Mouse (Mus musculus) kidney, embryonic 14.5 days (tissue): ENCODE data around the gene Usp27x. TPM values are rescaled to one million over a fixed set of nuclear protein-coding genes. Genes with fewer than 3 reads are reported as not detected.

Experiments used
- ATAC-seq: fragments of 200-750 bp; cut with Nextera tagmentation; 2 replicates; pipeline ENCODE4 v1.8.0; 2017; ENCODE audit warnings: moderate number of reproducible peaks, mild to moderate bottlenecking, moderate TSS enrichment, moderate library complexity; ENCODE audit not compliant: low FRiP score, low TSS enrichment
- H3K27ac ChIP-seq: fragments of 300-500 bp; sonication (generic); 2 replicates; pipeline ENCODE4 v1.5.1; 2014; ENCODE audit warnings: low read depth, mild to moderate bottlenecking, low read length, moderate library complexity, mixed read lengths
- H3K27me3 ChIP-seq: fragments of 300-500 bp; sonication (generic); 2 replicates; pipeline ENCODE4 v1.6.1; 2014; ENCODE audit warnings: mild to moderate bottlenecking, low read length; ENCODE audit not compliant: control insufficient read depth, insufficient read depth
- H3K36me3 ChIP-seq: fragments of 300-500 bp; sonication (generic); 2 replicates; pipeline ENCODE4 v1.6.1; 2014; ENCODE audit warnings: low read length, mixed read lengths; ENCODE audit not compliant: control insufficient read depth, insufficient read depth
- H3K4me1 ChIP-seq: fragments of 300-500 bp; sonication (generic); 2 replicates; pipeline ENCODE4 v1.6.1; 2014; ENCODE audit warnings: low read length, mixed read lengths; ENCODE audit not compliant: control insufficient read depth, insufficient read depth
- H3K4me2 ChIP-seq: fragments of 300-500 bp; sonication (generic); replicated peaks from 2 replicates; pipeline ENCODE4 v1.6.1; 2014; ENCODE audit warnings: low read depth, mild to moderate bottlenecking, low read length
- H3K4me3 ChIP-seq: fragments of 300-500 bp; sonication (generic); 2 replicates; pipeline ENCODE4 v1.5.1; 2014; ENCODE audit warnings: mild to moderate bottlenecking, low read length
- H3K9ac ChIP-seq: fragments of 300-500 bp; sonication (generic); 2 replicates; pipeline ENCODE4 v1.6.1; 2014; ENCODE audit warnings: low read depth, mild to moderate bottlenecking, low read length, moderate library complexity
- H3K9me3 ChIP-seq: fragments of 300-500 bp; sonication (generic); 2 replicates; pipeline ENCODE4 v1.6.1; 2016; ENCODE audit warnings: low read length; ENCODE audit not compliant: control insufficient read depth
- WGBS: fragments of 180-500 bp; shearing (Covaris S2); extraction: QIAGEN DNeasy Blood & Tissue Kit; methylation state at CpG from one replicate; pipeline ENCODE4 v1.1.7; 2014; 5-methylcytosine and 5-hydroxymethylcytosine counted together
- polyA plus RNA-seq: library from polyadenylated mRNA; unstranded; fragments of >200 nt; fragmentation: Nextera tagmentation; extraction: Ambion mirVana; gene quantifications from 2 replicates; pipeline ENCODE4 v1.2.1, GENCODE M21; 2014

Gene Usp27x
- polyA plus RNA-seq = 0.41 and 0.61 TPM in 2 replicates

- peak within 1 kb of the TSS; percentile 54 for H3K4me3 ChIP-seq
- no peaks in the 10 kb centered on the region for H3K9me3 ChIP-seq
- H3K27ac ChIP-seq = peak within 1 kb of the TSS; percentile 84
- no peaks in the 10 kb centered on the region for H3K4me1 ChIP-seq
- WGBS = 30% methylated on average over 51 of the region's 51 CpGs
- peak within 1 kb of the TSS; percentile 80 for H3K4me2 ChIP-seq
- H3K9ac ChIP-seq = peak within 1 kb of the TSS; percentile 74
- no peaks in the 10 kb centered on the region for H3K36me3 ChIP-seq
- no peaks in the 10 kb centered on the region for H3K27me3 ChIP-seq
- peak; percentile 94 for ATAC-seq
Observed at GRCm38 (mm10) chrX:7375716-7376480, at the start of gene Usp27x. Gene Usp27x (minus strand): TSS chrX:7375830.

GRCm38 (mm10) chrX:7422691-7423111 is 47.1 kb upstream of the Usp27x start:
- H3K27ac ChIP-seq = no peak overlapping the region

DNA sequence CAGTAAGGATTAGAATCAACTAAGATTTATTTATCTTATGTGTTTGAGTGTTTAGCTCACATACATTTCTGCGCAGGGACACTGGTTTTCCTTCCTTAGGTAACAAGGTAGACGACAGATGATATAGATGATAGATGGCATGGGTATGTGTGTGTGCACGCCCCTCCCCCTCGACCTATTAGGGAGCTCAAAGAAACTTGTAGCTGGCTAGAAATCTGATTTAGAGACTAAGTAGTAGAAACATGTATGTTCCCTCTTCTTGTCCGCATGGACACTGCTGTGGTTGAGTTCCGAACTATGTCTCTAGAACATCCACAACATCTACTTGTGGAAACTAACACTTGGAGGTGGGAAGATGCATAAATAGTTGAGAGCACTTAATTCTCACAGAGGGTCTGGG is 46.5 kb upstream of the Usp27x start:
- 68% methylated on average over 6 of the region's 6 CpGs for WGBS
- H3K9me3 ChIP-seq = no peaks in the 10 kb centered on the region
- H3K4me3 ChIP-seq = peak overlapping the region; percentile 46
- H3K9ac ChIP-seq = peak overlapping the region; percentile 58
- no peaks in the 10 kb centered on the region for H3K27me3 ChIP-seq
- no peak overlapping the region for H3K27ac ChIP-seq
- H3K36me3 ChIP-seq = no peaks in the 10 kb centered on the region
- H3K4me1 ChIP-seq = no peaks in the 10 kb centered on the region
- peak; percentile 17; the same call in 1 of the 2 replicates for ATAC-seq
- H3K4me2 ChIP-seq = peak overlapping the region; percentile 46

More at GRCm38 (mm10) chrX:7422691-7423111, 47.1 kb upstream of the Usp27x start:
- ATAC-seq = peak; percentile 88
- H3K9ac ChIP-seq = peak overlapping the region; percentile 58
- H3K4me3 ChIP-seq = peak overlapping the region; percentile 46
- H3K9me3 ChIP-seq = no peaks in the 10 kb centered on the region
- H3K27me3 ChIP-seq = no peaks in the 10 kb centered on the region
- H3K4me1 ChIP-seq = no peaks in the 10 kb centered on the region
- 29% methylated on average over 26 of the region's 26 CpGs for WGBS
- peak overlapping the region; percentile 46 for H3K4me2 ChIP-seq
- no peaks in the 10 kb centered on the region for H3K36me3 ChIP-seq

DNA sequence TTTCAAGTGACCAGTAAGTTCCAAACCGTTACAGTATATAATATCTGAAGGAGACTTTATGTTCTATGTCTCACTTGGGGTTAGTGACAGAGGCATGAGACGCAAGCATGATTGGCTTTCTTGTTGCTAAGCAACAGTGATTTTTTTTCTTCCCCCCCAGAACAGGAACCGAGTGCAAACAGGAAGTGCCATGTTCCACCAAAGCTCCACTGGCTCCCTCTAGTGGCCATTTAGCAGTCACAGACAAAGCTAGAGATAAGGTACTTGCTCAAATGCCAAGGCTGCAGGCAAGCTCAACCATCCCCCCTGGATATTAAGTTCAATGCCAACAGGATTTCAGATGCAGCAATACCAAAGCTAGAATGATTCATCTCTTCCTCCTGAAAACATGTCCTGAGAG is 45.4 kb upstream of the Usp27x start:
- WGBS = 28% methylated on average over 3 of the region's 3 CpGs
- H3K9ac ChIP-seq = no peak overlapping the region
- no peak overlapping the region for H3K4me2 ChIP-seq
- no peaks in the 10 kb centered on the region for H3K36me3 ChIP-seq
- ATAC-seq = peak; percentile 78
- H3K4me1 ChIP-seq = no peaks in the 10 kb centered on the region
- no peak overlapping the region for H3K27ac ChIP-seq
- H3K27me3 ChIP-seq = no peaks in the 10 kb centered on the region
- H3K9me3 ChIP-seq = no peaks in the 10 kb centered on the region
- H3K4me3 ChIP-seq = no peak overlapping the region

DNA sequence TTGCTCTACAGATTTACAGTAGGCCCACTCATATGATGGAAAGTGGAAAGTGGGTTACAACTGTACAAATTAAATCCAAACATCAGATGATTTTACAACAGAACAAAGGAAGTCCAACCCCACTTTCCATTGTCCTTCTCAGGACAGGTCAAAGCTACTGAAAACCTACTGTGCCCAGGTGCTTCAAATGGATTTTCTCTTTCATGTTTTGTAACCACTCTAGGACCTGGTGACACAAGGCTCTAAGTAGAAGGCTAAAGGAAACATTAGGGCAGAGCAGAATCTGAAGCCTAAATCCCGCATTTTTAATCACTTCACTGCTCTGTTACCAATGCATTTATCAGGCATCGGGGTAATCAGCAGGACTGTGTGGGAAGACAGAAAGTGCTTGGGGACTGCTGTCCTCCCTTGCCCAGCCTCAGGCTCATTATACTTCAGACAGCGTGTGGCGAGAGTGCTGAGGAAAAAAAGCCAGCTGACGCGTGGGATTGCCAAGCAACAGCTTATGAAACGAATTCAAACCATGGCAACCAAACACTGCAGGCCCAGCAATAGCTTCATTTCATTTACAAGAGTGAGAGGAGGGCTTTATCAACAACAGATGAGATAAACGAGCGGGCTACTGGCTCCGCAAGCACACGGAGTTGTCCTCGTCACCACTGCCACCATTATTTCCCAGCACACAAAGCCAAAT is 40.7 kb upstream of the Usp27x start:
- WGBS = 79% methylated on average over 12 of the region's 12 CpGs
- no peak overlapping the region for H3K4me2 ChIP-seq
- no peaks in the 10 kb centered on the region for H3K4me1 ChIP-seq
- H3K9me3 ChIP-seq = no peaks in the 10 kb centered on the region
- H3K27ac ChIP-seq = no peak overlapping the region
- H3K4me3 ChIP-seq = no peak overlapping the region
- H3K27me3 ChIP-seq = no peaks in the 10 kb centered on the region
- no peaks in the 10 kb centered on the region for H3K36me3 ChIP-seq
- ATAC-seq = no peak
- H3K9ac ChIP-seq = no peak overlapping the region

- no peak for ATAC-seq
- 81% methylated on average over 6 of the region's 6 CpGs for WGBS
- no peak overlapping the region for H3K9ac ChIP-seq
Observed at GRCm38 (mm10) chrX:7415308-7415707, 39.7 kb upstream of the Usp27x start.

GRCm38 (mm10) chrX:7412239-7413033 is 36.8 kb upstream of the Usp27x start:
- no peak overlapping the region for H3K4me3 ChIP-seq

More at GRCm38 (mm10) chrX:7415308-7415707, 39.7 kb upstream of the Usp27x start:
- Histone ChIP-seq H3K4me3 (no peak overlapping the region), H3K36me3 (no peaks in the 10 kb centered on the region), H3K4me2 (no peak overlapping the region), H3K27me3 (no peaks in the 10 kb centered on the region), H3K27ac (no peak overlapping the region), H3K9me3 (no peaks in the 10 kb centered on the region), H3K4me1 (no peaks in the 10 kb centered on the region)

DNA sequence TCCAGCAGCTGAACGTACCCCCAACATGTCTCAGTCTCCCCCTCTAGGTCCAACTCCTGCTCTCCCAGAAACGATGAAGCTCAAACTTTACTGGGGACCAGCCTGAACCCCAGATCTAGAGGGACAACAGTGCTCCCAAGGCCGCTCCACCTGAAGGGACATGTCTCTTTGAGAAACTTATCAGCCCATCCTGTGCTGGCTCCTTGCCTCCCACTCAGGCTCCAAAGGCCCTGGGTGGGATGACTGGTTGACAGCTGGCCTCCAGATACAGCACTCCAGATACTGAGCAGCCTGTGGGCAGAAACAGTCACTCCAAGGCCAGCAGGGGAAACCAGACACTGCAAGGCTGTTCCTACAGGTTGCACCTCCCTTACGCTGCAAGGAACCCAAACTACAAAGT is 956 bp upstream of the Usp27x start:
- H3K36me3 ChIP-seq = no peaks in the 10 kb centered on the region

More at GRCm38 (mm10) chrX:7412239-7413033, 36.8 kb upstream of the Usp27x start:
- H3K4me2 ChIP-seq = peak overlapping the region; percentile 19
- no peak overlapping the region for H3K27ac ChIP-seq
- no peaks in the 10 kb centered on the region for H3K4me1 ChIP-seq
- WGBS = 55% methylated on average over 16 of the region's 16 CpGs
- H3K9me3 ChIP-seq = no peaks in the 10 kb centered on the region
- no peak overlapping the region for H3K9ac ChIP-seq
- no peaks in the 10 kb centered on the region for H3K27me3 ChIP-seq
- H3K36me3 ChIP-seq = no peaks in the 10 kb centered on the region
- ATAC-seq = no peak

More for the DNA sequence above, 956 bp upstream of the Usp27x start:
- Histone ChIP-seq H3K4me2 (peak overlapping the region; percentile 80), H3K27me3 (no peaks in the 10 kb centered on the region), H3K9me3 (no peaks in the 10 kb centered on the region), H3K9ac (no peak overlapping the region), H3K4me1 (no peaks in the 10 kb centered on the region), H3K4me3 (peak overlapping the region; percentile 54), H3K27ac (peak overlapping the region; percentile 84; the same call in 1 of the 2 replicates)
- peak; percentile 37 for ATAC-seq
- WGBS = 47% methylated on average over 4 of the region's 4 CpGs
